Mouse (Mus musculus) lung, adult 2 months (tissue): ENCODE measurements at regions not wholly inside any gene's neighbourhood (a gene's known extent, or its start where the extent isn't known, plus 50 kb on each side); places are given as distances from the start of the nearest gene placed in this dataset.

Experiments
- DNase-seq: peaks from one replicate; pipeline ENCODE4 v3.0.0; 2022
- H3K4me1 ChIP-seq: fragments of 200-500 bp; 2 replicates; pipeline ENCODE4 v1.6.1; 2011; ENCODE audit warnings: low read length; ENCODE audit not compliant: control insufficient read depth, insufficient read depth
- H3K4me3 ChIP-seq: fragments of 200-500 bp; replicated peaks from 2 replicates; pipeline ENCODE3; 2011; ENCODE audit warnings: low read depth, mild to moderate bottlenecking, control low read depth, low read length; ENCODE audit errors: extremely low read depth
- CTCF ChIP-seq: fragments of 200-500 bp; IDR thresholded peaks from 2 replicates; pipeline ENCODE4 v1.5.1; 2011; ENCODE audit warnings: mild to moderate bottlenecking, low read length, control low read depth; ENCODE audit not compliant: insufficient read depth
- POLR2A ChIP-seq: fragments of 200-500 bp; IDR thresholded peaks from 2 replicates; pipeline ENCODE4 v1.6.1; 2011; ENCODE audit warnings: low read depth, mild to moderate bottlenecking, control low read depth, low read length, borderline replicate concordance; ENCODE audit errors: extremely low read depth
- WGBS: fragments of 180-500 bp; shearing (Covaris S2); methylation state at CpG from one replicate; pipeline ENCODE4 v1.1.7; 2018; 5-methylcytosine and 5-hydroxymethylcytosine counted together

GRCm38 (mm10) chr12:48675176-48675575, 707.3 kb upstream of the Foxg1 start:
- WGBS, result 30% methylated on average over 2 of the region's 2 CpGs
- TF ChIP-seq POLR2A (no peak), CTCF (no peak)

GRCm38 (mm10) chr12:48680957-48681356, 701.5 kb upstream of the Foxg1 start:
- WGBS, result 57% methylated on average over 1 of the region's 1 CpGs
- no peak for DNase-seq
- Histone ChIP-seq H3K4me1 (no peaks in the 10 kb centered on the region), H3K4me3 (no peak overlapping the region)
- no peak for TF ChIP-seq POLR2A
- no peak for TF ChIP-seq CTCF

More at GRCm38 (mm10) chr12:48675176-48675575, 707.3 kb upstream of the Foxg1 start:
- DNase-seq, result no peak
- Histone ChIP-seq H3K4me1 (no peaks in the 10 kb centered on the region), H3K4me3 (no peak overlapping the region)

- TF ChIP-seq CTCF (no peak), POLR2A (no peak)
These were observed 676.5 kb upstream of the Foxg1 start for GRCm38 (mm10) chr12:48705963-48706362.

GRCm38 (mm10) chr12:48713646-48714045, 668.8 kb upstream of the Foxg1 start:
- Histone ChIP-seq H3K4me3 (no peak overlapping the region), H3K4me1 (no peaks in the 10 kb centered on the region)
- DNase-seq, result no peak
- 86% methylated on average over 4 of the region's 4 CpGs for WGBS
- TF ChIP-seq CTCF (no peak), POLR2A (no peak)

More at GRCm38 (mm10) chr12:48705963-48706362, 676.5 kb upstream of the Foxg1 start:
- DNase-seq, result no peak
- Histone ChIP-seq H3K4me3 (no peak overlapping the region), H3K4me1 (no peaks in the 10 kb centered on the region)
- 45% methylated on average over 1 of the region's 1 CpGs for WGBS

GRCm38 (mm10) chr12:48729851-48730250, 652.6 kb upstream of the Foxg1 start:
- DNase-seq, result no peak
- WGBS, result 68% methylated on average over 4 of the region's 4 CpGs
- no peak for TF ChIP-seq CTCF
- TF ChIP-seq POLR2A, result no peak

GRCm38 (mm10) chr12:48758805-48759396, 623.6 kb upstream of the Foxg1 start:
- WGBS, result 63% methylated on average over 3 of the region's 3 CpGs
- Histone ChIP-seq H3K4me1 (no peaks in the 10 kb centered on the region), H3K4me3 (no peak overlapping the region)
- TF ChIP-seq CTCF (no peak), POLR2A (no peak)
- DNase-seq, result no peak

More at GRCm38 (mm10) chr12:48729851-48730250, 652.6 kb upstream of the Foxg1 start:
- H3K4me1 ChIP-seq, result no peaks in the 10 kb centered on the region
- H3K4me3 ChIP-seq, result no peak overlapping the region
